Mouse (Mus musculus): ENCODE measurements around the gene Rab11fip4.

DNA sequence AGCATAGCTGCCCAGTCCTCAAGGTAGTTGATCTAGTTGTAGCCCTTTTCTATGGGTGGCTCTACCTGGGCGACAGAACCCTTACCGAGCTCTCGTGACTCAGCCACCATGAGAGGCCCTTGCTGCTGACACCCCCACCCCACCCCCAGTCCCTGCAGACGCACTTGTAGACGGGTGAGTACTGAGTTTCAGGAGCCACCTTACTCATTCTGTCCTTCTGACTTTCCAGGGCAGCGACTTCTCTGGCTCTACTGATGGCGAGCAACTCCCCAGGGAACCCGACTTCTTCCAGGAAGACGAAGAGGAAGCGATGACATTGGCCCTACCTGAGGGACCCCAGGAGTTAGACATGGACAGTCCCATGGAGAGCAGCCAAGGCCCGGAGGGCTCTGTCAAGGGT, 89.5 kb downstream of the Rab11fip4 start:
- TF ChIP-seq CTCF (IDR thresholded peaks at IDR 0.05; ENCODE audit: borderline replicate concordance, insufficient read depth, low read depth, low read length) (no peak), POLR2A (IDR thresholded peaks at IDR 0.05; ENCODE audit: borderline replicate concordance, insufficient read depth, low read length) (no peak)
